Mouse (Mus musculus) bone marrow macrophage, adult 2 months (primary cell): ENCODE measurements around the gene Trarg1.

Experiments
- CTCF ChIP-seq: IDR thresholded peaks from 2 replicates; pipeline ENCODE4 v1.5.1; 2012; ENCODE audit warnings: low read depth, mild to moderate bottlenecking, low read length, moderate library complexity
- POLR2A ChIP-seq: IDR thresholded peaks from 2 replicates; pipeline ENCODE4 v1.6.1; 2012; ENCODE audit warnings: mild to moderate bottlenecking, low read depth, low read length, borderline replicate concordance

GRCm38 (mm10) chr11:76671871-76672475, 7.6 kb upstream of the Trarg1 start, which contains the start of gene Bhlha9:
- TF ChIP-seq POLR2A (no peak), CTCF (no peak)
